Mouse (Mus musculus): Measurements from ENCODE around the gene Olfr92. TPM values are rescaled to one million over a fixed set of nuclear protein-coding genes. Genes with fewer than 3 reads are reported as not detected.
"Not testable (repeated sequence)": the region's sequence is repeated elsewhere in the genome, so short reads cannot be mapped to it uniquely, and the experiment has no call there.

Gene Olfr92
- total RNA-seq (2021) (not detected), polyA plus RNA-seq (2012; rRNA removed) (not detected in 2 replicates)
- long read RNA-seq = 0 reads

DNA sequence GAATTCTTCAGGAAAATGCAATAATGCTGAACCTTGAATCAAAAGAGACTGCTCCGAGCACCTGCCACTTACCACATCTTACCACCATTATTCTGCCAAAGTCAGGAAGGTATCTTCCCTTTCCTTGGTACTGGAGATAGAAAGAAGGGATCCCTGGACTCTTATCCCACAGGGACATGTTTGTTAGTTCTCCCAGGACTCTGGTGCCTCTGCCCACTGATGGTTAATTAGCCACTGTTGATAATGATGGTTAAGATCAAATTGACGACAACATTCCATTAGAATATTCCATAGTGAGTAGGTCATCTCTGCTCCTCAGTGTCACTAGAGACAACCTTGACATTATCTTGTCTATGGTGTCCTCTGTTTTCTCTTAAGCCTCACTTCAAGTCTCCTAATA is at the start of gene Olfr92:
TSS of gene Olfr92 (minus strand) at position 101 of the 400 bp plus-strand sequence.
- intact Hi-C loops (cut with DNase I) = loop anchor here (2.0 kb wide), 1 partner anchor 25 kb away; no protein-coding TSS in a partner anchor
- WGBS = 70% methylated on average over 2 of the region's 2 CpGs
- H3K9ac ChIP-seq (ENCODE audit: low read depth, low read length) = no peak within 1 kb of the TSS
- no peaks in the 10 kb centered on the region for H3K79me2 ChIP-seq (replicated peaks; ENCODE audit: control insufficient read depth, insufficient read depth, low read length)
- H3K27ac ChIP-seq = no peak within 1 kb of the TSS
- TF ChIP-seq POLR2A (IDR thresholded peaks at IDR 0.05; ENCODE audit: insufficient read depth, low read depth, low read length) (no peak), EP300 (IDR thresholded peaks at IDR 0.05; ENCODE audit: insufficient read depth, low read depth, low read length) (no peak), CTCF (IDR thresholded peaks at IDR 0.05) (no peak)
- H3K36me3 ChIP-seq (ENCODE audit: control insufficient read depth, insufficient read depth, low read length) = no peaks in the 10 kb centered on the region
- DNase-seq = no peak
- no peaks in the 10 kb centered on the region for H3K4me1 ChIP-seq (ENCODE audit: control insufficient read depth, insufficient read depth, low read length)
- no peak within 1 kb of the TSS for H3K4me3 ChIP-seq
- H3K27me3 ChIP-seq (ENCODE audit: control insufficient read depth, insufficient read depth, low read length) = no peaks in the 10 kb centered on the region

- Histone ChIP-seq H3K9ac (ENCODE audit: low read depth, low read length) (no peak within 1 kb of the TSS), H3K36me3 (ENCODE audit: control insufficient read depth, insufficient read depth, low read length) (no peaks in the 10 kb centered on the region), H3K4me3 (no peak within 1 kb of the TSS), H3K27ac (no peak within 1 kb of the TSS), H3K27me3 (ENCODE audit: control insufficient read depth, insufficient read depth, low read length) (no peaks in the 10 kb centered on the region), H3K4me1 (ENCODE audit: control insufficient read depth, insufficient read depth, low read length) (no peaks in the 10 kb centered on the region), H3K79me2 (replicated peaks; ENCODE audit: control insufficient read depth, insufficient read depth, low read length) (no peaks in the 10 kb centered on the region)
- TF ChIP-seq CTCF (IDR thresholded peaks at IDR 0.05) (no peak), POLR2A (IDR thresholded peaks at IDR 0.05; ENCODE audit: insufficient read depth, low read depth, low read length) (no peak), EP300 (IDR thresholded peaks at IDR 0.05; ENCODE audit: insufficient read depth, low read depth, low read length) (no peak)
- intact Hi-C loops (cut with DNase I) = no loop called here
- no peak for DNase-seq
These were observed 41.5 kb upstream of the Olfr92 start, which contains the start of gene Olfr93 for GRCm38 (mm10) chr17:37161394-37161793. TSS of gene Olfr93 (minus strand) at chr17:37161494.

DNA sequence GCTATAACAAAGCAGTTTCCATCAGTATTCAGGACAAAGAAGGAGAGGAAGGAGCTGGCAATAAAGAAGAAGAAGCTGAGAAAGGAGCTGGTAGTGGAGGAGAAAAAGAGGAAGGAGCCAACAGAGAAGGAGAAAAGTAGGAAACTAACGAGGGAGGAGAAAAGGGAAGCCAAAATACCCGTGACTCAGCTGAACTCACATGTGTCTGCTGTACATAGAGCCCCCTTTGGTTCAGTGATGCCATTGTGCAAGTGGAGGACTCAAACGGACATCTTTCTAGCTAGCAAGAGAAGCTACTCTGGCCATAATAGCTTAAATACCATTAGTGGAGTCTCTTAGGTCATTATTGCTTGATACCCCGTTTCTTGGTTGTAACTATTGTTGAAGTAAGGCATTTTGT is 11.5 kb upstream of the Olfr92 start:
- H3K9ac ChIP-seq (ENCODE audit: low read depth, low read length); DNase-seq; intact Hi-C loops (cut with DNase I); H3K4me1 ChIP-seq (ENCODE audit: control insufficient read depth, insufficient read depth, low read length); H3K4me3 ChIP-seq; H3K27ac ChIP-seq; H3K36me3 ChIP-seq (ENCODE audit: control insufficient read depth, insufficient read depth, low read length); H3K27me3 ChIP-seq (ENCODE audit: control insufficient read depth, insufficient read depth, low read length); H3K79me2 ChIP-seq (replicated peaks; ENCODE audit: control insufficient read depth, insufficient read depth, low read length): not testable (repeated sequence)
- WGBS = 58% methylated on average over 4 of the region's 4 CpGs

DNA sequence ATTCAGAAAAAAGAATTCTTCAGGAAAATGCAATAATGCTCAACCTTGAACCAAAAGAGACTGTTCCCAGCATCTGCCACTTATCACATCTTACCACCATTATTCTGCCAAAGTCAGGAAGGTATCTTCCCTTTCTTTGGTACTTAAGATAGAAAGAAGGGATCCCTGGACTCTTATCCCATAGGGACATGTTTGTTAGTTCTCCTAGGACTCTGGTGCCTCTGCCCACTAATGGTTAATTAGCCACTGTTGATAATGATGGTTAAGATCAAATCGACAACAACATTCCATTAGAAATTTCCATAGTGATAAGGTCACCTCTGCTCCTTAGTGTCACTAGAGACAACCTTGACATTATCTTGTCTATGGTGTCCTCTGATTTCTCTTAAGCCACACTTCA is 21.7 kb downstream of the Olfr92 start, which contains the start of gene Olfr91:
TSS of gene Olfr91 (minus strand) at position 101 of the 400 bp plus-strand sequence.
- Histone ChIP-seq H3K9ac (ENCODE audit: low read depth, low read length) (no peak within 1 kb of the TSS), H3K27me3 (ENCODE audit: control insufficient read depth, insufficient read depth, low read length) (no peaks in the 10 kb centered on the region), H3K27ac (no peak within 1 kb of the TSS), H3K36me3 (ENCODE audit: control insufficient read depth, insufficient read depth, low read length) (no peaks in the 10 kb centered on the region), H3K4me3 (no peak within 1 kb of the TSS), H3K4me1 (ENCODE audit: control insufficient read depth, insufficient read depth, low read length) (no peaks in the 10 kb centered on the region), H3K79me2 (replicated peaks; ENCODE audit: control insufficient read depth, insufficient read depth, low read length) (no peaks in the 10 kb centered on the region)
- 63% methylated on average over 1 of the region's 1 CpGs for WGBS
- DNase-seq = no peak
- intact Hi-C loops (cut with DNase I) = no loop called here
- no peak for TF ChIP-seq CTCF (IDR thresholded peaks at IDR 0.05)
- no peak for TF ChIP-seq EP300 (IDR thresholded peaks at IDR 0.05; ENCODE audit: insufficient read depth, low read depth, low read length)
- TF ChIP-seq POLR2A (IDR thresholded peaks at IDR 0.05; ENCODE audit: insufficient read depth, low read depth, low read length) = no peak

GRCm38 (mm10) chr17:37093289-37093688 is 26.6 kb downstream of the Olfr92 start:
- Histone ChIP-seq H3K4me3 (no peak overlapping the region), H3K9ac (ENCODE audit: low read depth, low read length) (no peak overlapping the region), H3K4me1 (ENCODE audit: control insufficient read depth, insufficient read depth, low read length) (no peaks in the 10 kb centered on the region), H3K36me3 (ENCODE audit: control insufficient read depth, insufficient read depth, low read length) (no peaks in the 10 kb centered on the region), H3K79me2 (replicated peaks; ENCODE audit: control insufficient read depth, insufficient read depth, low read length) (no peaks in the 10 kb centered on the region), H3K27me3 (ENCODE audit: control insufficient read depth, insufficient read depth, low read length) (no peaks in the 10 kb centered on the region), H3K27ac (no peak overlapping the region)
- intact Hi-C loops (cut with DNase I) = no loop called here
- no peak for TF ChIP-seq CTCF (IDR thresholded peaks at IDR 0.05)
- no peak for TF ChIP-seq EP300 (IDR thresholded peaks at IDR 0.05; ENCODE audit: insufficient read depth, low read depth, low read length)
- TF ChIP-seq POLR2A (IDR thresholded peaks at IDR 0.05; ENCODE audit: insufficient read depth, low read depth, low read length) = no peak
- 66% methylated on average over 5 of the region's 5 CpGs for WGBS
- no peak for DNase-seq

DNA sequence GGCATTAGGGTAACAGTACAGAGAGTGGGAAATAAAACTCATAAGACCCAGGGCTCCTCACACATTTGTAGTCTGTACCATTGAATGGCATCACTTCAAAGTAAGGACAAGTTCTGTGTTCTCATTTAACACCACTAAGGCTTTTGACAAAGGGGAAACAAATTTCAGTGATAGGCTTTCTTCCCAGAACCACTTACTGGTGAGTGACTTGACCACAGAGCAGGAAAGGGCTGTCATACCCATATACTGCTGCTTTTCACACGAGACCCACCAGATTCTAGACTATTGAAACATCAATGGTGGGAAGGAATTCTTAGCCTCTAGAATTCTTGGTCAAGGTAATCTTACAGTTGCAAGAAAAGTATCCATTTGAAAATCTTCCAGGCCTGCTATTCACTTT is 27.7 kb downstream of the Olfr92 start:
- no peak for DNase-seq
- no peaks in the 10 kb centered on the region for H3K79me2 ChIP-seq (replicated peaks; ENCODE audit: control insufficient read depth, insufficient read depth, low read length)
- H3K27me3 ChIP-seq (ENCODE audit: control insufficient read depth, insufficient read depth, low read length) = no peaks in the 10 kb centered on the region
- WGBS = 44% methylated on average over 1 of the region's 1 CpGs
- no peaks in the 10 kb centered on the region for H3K4me1 ChIP-seq (ENCODE audit: control insufficient read depth, insufficient read depth, low read length)
- H3K4me3 ChIP-seq = no peak overlapping the region
- TF ChIP-seq CTCF (IDR thresholded peaks at IDR 0.05) (no peak), EP300 (IDR thresholded peaks at IDR 0.05; ENCODE audit: insufficient read depth, low read depth, low read length) (no peak), POLR2A (IDR thresholded peaks at IDR 0.05; ENCODE audit: insufficient read depth, low read depth, low read length) (no peak)
- no peak overlapping the region for H3K9ac ChIP-seq (ENCODE audit: low read depth, low read length)
- intact Hi-C loops (cut with DNase I) = no loop called here
- no peak overlapping the region for H3K27ac ChIP-seq
- no peaks in the 10 kb centered on the region for H3K36me3 ChIP-seq (ENCODE audit: control insufficient read depth, insufficient read depth, low read length)
